Mouse (Mus musculus) hindbrain, embryonic 11.5 days (tissue): ENCODE data around the gene Keap1. TPM values are rescaled to one million over a fixed set of nuclear protein-coding genes. Genes with fewer than 3 reads are reported as not detected.
"Not testable (repeated sequence)": the region's sequence is repeated elsewhere in the genome, so short reads cannot be mapped to it uniquely, and the experiment has no call there.

Experiments used
- ATAC-seq: fragments of 200-750 bp; cut with Nextera tagmentation; 2 replicates; pipeline ENCODE4 v1.8.0; 2017; ENCODE audit warnings: mild to moderate bottlenecking, moderate TSS enrichment, moderate library complexity; ENCODE audit not compliant: low FRiP score
- DNase-seq: peaks from one replicate; pipeline ENCODE4 v3.0.0-alpha.2; 2015; ENCODE audit warnings: low spot score
- H3K27ac ChIP-seq: fragments of 300-500 bp; sonication (generic); 2 replicates; pipeline ENCODE4 v1.5.1; 2014; ENCODE audit warnings: mild to moderate bottlenecking, low read depth, low read length
- H3K27me3 ChIP-seq: fragments of 300-500 bp; sonication (generic); 2 replicates; pipeline ENCODE4 v1.6.1; 2014; ENCODE audit warnings: mild to moderate bottlenecking, low read length, moderate library complexity, mixed read lengths; ENCODE audit not compliant: control insufficient read depth, insufficient read depth
- H3K36me3 ChIP-seq: fragments of 300-500 bp; sonication (generic); 2 replicates; pipeline ENCODE4 v1.6.1; 2014; ENCODE audit warnings: mild to moderate bottlenecking, low read length, moderate library complexity, mixed read lengths; ENCODE audit not compliant: control insufficient read depth, insufficient read depth
- H3K4me1 ChIP-seq: fragments of 300-500 bp; sonication (generic); replicated peaks from 2 replicates; pipeline ENCODE4 v1.6.1; 2014; ENCODE audit warnings: low read length, mixed read lengths; ENCODE audit not compliant: control insufficient read depth, insufficient read depth
- H3K4me2 ChIP-seq: fragments of 300-500 bp; sonication (generic); replicated peaks from 2 replicates; pipeline ENCODE4 v1.6.1; 2014; ENCODE audit warnings: mild to moderate bottlenecking, low read depth, low read length
- H3K4me3 ChIP-seq: fragments of 300-500 bp; sonication (generic); 2 replicates; pipeline ENCODE4 v1.5.1; 2014; ENCODE audit warnings: low read depth, low read length
- H3K9ac ChIP-seq: fragments of 300-500 bp; sonication (generic); 2 replicates; pipeline ENCODE4 v1.6.1; 2014; ENCODE audit warnings: low read depth, low read length
- H3K9me3 ChIP-seq: fragments of 300-500 bp; sonication (generic); 2 replicates; pipeline ENCODE4 v1.6.1; 2016; ENCODE audit warnings: low read length; ENCODE audit not compliant: control insufficient read depth
- WGBS: fragments of 180-500 bp; shearing (Covaris S2); extraction: QIAGEN DNeasy Blood & Tissue Kit; methylation state at CpG from one replicate; pipeline ENCODE4 v1.1.7; 2014; 5-methylcytosine and 5-hydroxymethylcytosine counted together
- polyA plus RNA-seq: library from polyadenylated mRNA; unstranded; fragments of >200 nt; fragmentation: Nextera tagmentation; extraction: Ambion mirVana; gene quantifications from 2 replicates; pipeline ENCODE4 v1.2.1, GENCODE M21; 2014

The Keap1 gene
- polyA plus RNA-seq, 1 experiment from 2014 or later: 23.7 TPM

DNA sequence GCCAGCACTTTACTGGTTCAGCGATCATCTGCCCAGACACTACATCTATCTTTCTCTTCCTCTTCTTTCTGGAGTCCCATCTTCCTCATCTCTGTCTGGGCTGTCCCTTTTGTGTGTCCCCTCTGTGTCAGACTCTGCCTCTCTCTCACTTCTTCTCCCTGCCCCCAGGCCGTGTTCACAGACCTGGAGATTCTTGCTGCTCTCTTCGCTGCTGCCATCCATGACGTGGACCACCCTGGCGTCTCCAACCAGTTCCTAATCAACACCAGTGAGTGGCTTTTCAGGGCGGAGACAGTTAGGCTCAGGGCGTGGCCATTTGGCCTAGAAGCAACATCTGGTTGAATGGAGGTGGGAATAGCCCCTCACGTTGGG lies 35.0 kb downstream of the Keap1 start:
- no peak overlapping the region for H3K4me3 ChIP-seq
- H3K4me1 ChIP-seq: no peaks in the 10 kb centered on the region
- no peak for DNase-seq
- H3K27ac ChIP-seq: no peak overlapping the region
- no peaks in the 10 kb centered on the region for H3K9me3 ChIP-seq
- H3K36me3 ChIP-seq: no peaks in the 10 kb centered on the region
- no peaks in the 10 kb centered on the region for H3K27me3 ChIP-seq
- no peak overlapping the region for H3K9ac ChIP-seq
- WGBS: 26% methylated on average over 8 of the region's 8 CpGs
- no peak overlapping the region for H3K4me2 ChIP-seq
- ATAC-seq: no peak; the same call in 1 of the 2 replicates

DNA sequence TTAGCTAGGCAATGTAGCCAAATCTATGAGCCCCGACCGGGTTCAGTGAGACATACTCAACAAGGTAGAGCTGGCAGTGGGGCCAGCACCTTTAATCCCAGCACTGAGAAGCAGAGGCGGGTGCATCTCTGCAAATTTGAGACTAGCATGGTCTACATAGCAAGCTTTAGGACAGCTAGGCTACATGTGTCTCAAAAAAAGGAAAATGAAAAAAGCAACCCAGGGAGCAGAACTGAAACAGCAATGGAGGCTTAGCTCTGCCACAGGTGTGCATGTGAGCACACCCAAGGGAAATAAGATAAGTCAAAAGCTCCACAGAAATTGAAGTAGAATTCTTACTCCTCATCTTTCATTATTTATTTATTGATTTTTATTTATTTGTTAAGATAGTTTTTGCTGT lies 40.2 kb downstream of the Keap1 start:
- H3K9ac ChIP-seq: no peak overlapping the region
- H3K9me3 ChIP-seq: no peaks in the 10 kb centered on the region
- no peaks in the 10 kb centered on the region for H3K36me3 ChIP-seq
- no peak overlapping the region for H3K4me2 ChIP-seq
- H3K4me3 ChIP-seq: no peak overlapping the region
- peaks cover 13% of the 10 kb centered on the region for H3K4me1 ChIP-seq
- ATAC-seq: no peak
- DNase-seq: no peak
- no peaks in the 10 kb centered on the region for H3K27me3 ChIP-seq
- WGBS: 84% methylated on average over 3 of the region's 3 CpGs
- H3K27ac ChIP-seq: no peak overlapping the region

DNA sequence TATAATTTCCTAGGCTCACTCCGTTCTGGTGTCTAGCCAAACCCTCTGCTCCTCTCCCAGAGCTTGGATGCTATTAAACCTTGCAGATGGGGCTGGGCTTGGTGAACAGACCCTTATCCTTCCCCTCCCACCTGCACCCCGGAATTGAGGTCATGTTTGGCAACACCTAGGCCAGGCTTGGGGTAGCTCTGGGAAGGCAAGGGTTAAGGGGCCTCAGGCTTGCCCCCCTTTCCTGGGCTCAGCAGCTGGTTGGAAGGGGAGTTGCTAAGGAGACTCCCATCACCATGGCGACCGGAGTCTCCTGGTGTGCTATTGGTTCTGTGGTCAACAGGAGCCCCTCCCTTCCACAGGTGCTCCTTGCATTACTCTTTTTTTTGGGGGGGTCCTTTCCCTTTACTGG lies 41.2 kb downstream of the Keap1 start:
- H3K4me3 ChIP-seq: peak overlapping the region; percentile 24; the same call in 1 of the 2 replicates
- no peaks in the 10 kb centered on the region for H3K9me3 ChIP-seq
- no peaks in the 10 kb centered on the region for H3K36me3 ChIP-seq
- peak overlapping the region; percentile 22 for H3K4me2 ChIP-seq
- H3K27ac ChIP-seq: no peak overlapping the region
- peak; percentile 78 for DNase-seq
- no peak overlapping the region for H3K9ac ChIP-seq
- peak; percentile 84 for ATAC-seq
- 18% methylated on average over 4 of the region's 4 CpGs for WGBS
- H3K27me3 ChIP-seq: no peaks in the 10 kb centered on the region
- peaks cover 13% of the 10 kb centered on the region for H3K4me1 ChIP-seq

DNA sequence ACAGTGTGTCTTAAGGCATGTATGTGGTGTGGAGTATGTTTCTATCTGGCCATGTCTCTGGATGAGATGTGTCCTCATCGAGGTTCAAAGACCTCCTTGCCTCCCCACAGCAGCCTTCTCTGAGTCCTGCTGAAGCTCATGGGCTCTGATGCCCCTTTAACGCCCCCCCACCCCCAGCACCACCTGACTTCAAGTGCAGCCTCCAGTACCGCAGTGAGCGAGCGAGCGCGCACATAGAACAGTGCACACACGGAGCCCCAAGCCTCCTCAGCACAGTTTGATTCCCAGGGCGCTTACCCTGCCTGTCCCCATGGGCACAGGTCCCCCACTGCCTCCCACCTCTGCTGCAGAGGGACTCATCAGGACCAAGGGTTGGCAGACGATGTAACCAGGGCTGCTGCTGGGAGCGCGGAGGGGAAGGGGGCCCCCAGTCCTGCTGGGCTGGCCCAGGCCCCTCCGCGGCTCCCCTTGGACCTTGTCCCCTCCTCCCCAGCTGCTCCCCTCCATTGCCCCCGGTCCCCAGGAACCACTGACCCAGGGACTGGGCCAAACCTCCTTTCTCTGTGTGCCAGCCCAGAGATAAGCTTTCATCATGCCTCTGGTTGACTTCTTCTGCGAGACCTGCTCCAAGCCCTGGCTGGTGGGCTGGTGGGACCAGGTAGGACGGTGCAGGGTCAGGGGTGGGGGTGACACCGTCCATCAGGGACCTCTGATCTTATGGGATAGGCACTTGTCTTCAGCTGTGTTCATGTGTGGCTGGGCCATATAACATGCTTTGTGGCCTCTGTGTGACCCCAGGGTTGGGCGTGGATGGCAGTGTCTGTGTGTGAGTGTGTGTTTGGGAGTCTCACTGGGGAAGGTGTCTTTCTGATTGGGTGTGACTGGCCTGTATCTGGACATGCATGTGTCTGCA lies 42.4 kb downstream of the Keap1 start:
- H3K27ac ChIP-seq: 0 out of 2 replicates have a peak overlapping the region, but pooled peaks have one; percentile 0
- peaks cover 13% of the 10 kb centered on the region for H3K4me1 ChIP-seq
- ATAC-seq: peak; percentile 58
- no peaks in the 10 kb centered on the region for H3K9me3 ChIP-seq
- DNase-seq: peak; percentile 30
- peak overlapping the region; percentile 52 for H3K4me2 ChIP-seq
- 33% methylated on average over 19 of the region's 19 CpGs for WGBS
- H3K9ac ChIP-seq: peak overlapping the region; percentile 4
- H3K27me3 ChIP-seq: no peaks in the 10 kb centered on the region
- H3K36me3 ChIP-seq: no peaks in the 10 kb centered on the region
- peak overlapping the region; percentile 24 for H3K4me3 ChIP-seq

DNA sequence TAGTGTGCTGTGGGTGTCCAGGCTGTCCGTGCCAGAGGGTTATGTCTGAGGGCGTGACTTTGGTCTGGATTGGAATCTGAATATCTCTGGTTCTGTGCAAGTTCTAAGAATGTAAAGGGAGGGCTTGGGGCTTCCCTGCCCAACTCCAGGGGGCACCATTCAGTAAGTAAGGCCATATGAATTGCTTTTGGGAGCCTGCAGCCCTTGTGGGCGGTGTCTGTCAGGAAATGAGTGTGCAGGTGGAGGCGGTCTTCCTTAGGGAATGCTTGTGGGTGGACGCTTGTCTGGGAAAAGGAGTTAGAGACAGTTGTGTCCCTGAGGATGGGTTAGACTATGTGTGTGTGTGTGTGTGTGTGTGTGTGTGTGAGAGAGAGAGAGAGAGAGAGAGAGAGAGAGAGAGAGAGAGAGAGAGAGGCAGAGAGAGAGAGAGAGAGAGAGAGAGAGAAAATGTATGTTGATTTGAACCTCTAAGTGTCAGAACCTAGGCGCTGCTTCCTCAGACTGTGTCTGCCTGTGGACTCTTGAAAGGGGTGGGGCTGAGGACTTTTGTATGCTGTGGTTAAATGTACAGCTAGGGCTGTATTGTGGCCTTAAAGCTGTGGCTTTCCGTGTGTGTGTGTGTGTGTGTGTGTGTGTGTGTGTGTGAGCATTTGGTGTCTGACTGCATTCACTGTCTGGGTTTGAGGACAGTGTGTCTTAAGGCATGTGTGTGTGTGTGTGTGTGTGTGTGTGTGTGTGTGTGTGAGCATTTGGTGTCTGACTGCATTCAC lies 43.2 kb downstream of the Keap1 start:
- H3K27ac ChIP-seq, H3K9me3 ChIP-seq, H3K4me2 ChIP-seq, H3K4me3 ChIP-seq, DNase-seq, H3K9ac ChIP-seq, H3K27me3 ChIP-seq, H3K36me3 ChIP-seq: not testable (repeated sequence)
- WGBS: 54% methylated on average over 7 of the region's 7 CpGs
- ATAC-seq: 0 out of 2 replicates have a peak, but pooled peaks have one; percentile 3
- peaks cover 13% of the 10 kb centered on the region for H3K4me1 ChIP-seq

DNA sequence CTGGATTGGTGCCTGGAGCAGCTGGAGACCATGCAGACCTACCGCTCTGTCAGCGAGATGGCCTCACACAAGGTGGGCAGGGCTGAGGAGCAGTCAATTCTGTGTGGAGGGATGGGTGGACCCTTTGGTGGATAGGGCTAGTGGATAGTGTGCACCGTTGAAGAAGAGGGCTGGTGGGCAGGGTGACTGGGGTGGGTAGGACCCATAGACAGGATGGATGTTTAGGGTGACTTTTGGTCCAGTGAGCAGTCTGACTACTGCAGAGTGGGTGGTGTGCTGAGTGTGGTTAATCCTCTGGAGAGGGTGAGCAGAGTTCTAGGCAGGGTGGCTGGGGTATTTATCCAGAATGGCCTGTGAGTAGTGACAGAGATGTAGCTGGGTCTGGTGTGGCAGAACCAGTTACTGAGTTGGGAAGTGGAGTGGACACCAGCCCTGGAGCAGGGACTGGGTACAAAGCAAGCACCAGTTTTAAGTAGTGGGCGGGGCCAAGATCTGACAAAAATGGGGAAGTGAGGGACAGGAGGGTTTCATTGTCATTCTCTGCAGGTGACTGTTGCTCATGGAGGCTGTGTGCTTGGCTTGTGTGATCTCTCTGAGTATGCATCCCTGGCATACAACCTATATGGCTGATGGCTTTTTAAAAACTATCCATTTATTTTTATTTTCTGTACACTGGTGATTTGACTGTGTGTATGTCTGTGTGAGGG lies 44.2 kb downstream of the Keap1 start:
- Histone ChIP-seq H3K27me3 (no peaks in the 10 kb centered on the region), H3K9ac (no peak overlapping the region), H3K4me1 (peaks cover 13% of the 10 kb centered on the region), H3K27ac (no peak overlapping the region), H3K4me3 (no peak overlapping the region), H3K9me3 (no peaks in the 10 kb centered on the region), H3K36me3 (no peaks in the 10 kb centered on the region), H3K4me2 (no peak overlapping the region)
- DNase-seq (no peak), ATAC-seq (no peak)
- WGBS: 75% methylated on average over 4 of the region's 4 CpGs

DNA sequence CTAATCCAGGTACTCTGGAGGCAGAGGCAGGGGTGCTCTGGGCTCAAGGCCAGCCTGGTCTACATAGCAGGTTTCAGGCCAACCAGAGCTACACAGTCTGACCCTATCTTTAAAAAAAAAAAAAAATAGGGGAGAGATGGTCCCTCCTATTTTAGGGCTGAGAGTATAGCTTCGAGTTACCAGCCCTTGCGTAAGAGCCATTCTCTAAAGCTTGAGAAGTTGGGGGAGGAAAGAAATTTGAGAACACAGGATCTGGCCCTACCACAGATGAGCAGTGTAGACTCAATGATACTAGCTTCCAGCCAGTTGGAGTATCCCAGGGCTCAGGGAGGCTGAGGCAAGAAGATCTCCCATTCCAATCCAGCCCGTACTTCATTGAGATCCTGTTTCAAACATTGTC lies 45.4 kb downstream of the Keap1 start:
- no peaks in the 10 kb centered on the region for H3K9me3 ChIP-seq
- H3K36me3 ChIP-seq: no peaks in the 10 kb centered on the region
- no peak overlapping the region for H3K27ac ChIP-seq
- H3K4me3 ChIP-seq: no peak overlapping the region
- H3K4me2 ChIP-seq: no peak overlapping the region
- ATAC-seq (no peak), DNase-seq (no peak)
- H3K9ac ChIP-seq: no peak overlapping the region
- H3K27me3 ChIP-seq: no peaks in the 10 kb centered on the region
- 90% methylated on average over 3 of the region's 3 CpGs for WGBS
- peaks cover 13% of the 10 kb centered on the region for H3K4me1 ChIP-seq

DNA sequence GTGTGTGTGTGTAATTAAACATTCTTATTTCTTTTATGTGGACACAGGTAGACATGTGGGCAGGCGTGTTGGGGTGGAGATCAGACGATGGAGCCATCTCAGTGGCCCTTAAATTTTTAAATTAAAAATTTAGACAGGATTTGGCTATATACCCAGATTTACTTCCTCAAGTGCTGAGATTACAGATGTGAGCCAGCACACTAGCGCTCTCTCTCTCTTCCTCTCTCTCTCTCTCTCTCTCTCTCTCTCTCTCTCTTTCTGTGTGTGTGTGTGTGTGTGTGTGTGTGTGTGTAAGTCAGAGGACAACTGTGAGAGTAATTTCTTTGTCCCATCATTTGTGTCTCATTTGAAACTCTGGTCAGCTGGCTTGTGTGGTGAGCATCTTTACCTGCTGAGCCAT lies 48.5 kb downstream of the Keap1 start:
- Histone ChIP-seq H3K4me2 (no peak overlapping the region), H3K9ac (no peak overlapping the region), H3K27me3 (no peaks in the 10 kb centered on the region), H3K4me3 (no peak overlapping the region), H3K36me3 (no peaks in the 10 kb centered on the region), H3K9me3 (no peaks in the 10 kb centered on the region), H3K27ac (no peak overlapping the region), H3K4me1 (no peaks in the 10 kb centered on the region)
- ATAC-seq (no peak), DNase-seq (no peak)
- 70% methylated on average over 3 of the region's 3 CpGs for WGBS
